Mouse (Mus musculus) cerebellum, postnatal 14 days (tissue): ENCODE data around the gene Tmem221.
A peak's percentile ranks its signal among the peaks of the same experiment; 100 is the strongest.

ENCODE experiments used
- DNase-seq, 2 experiments: peaks; one replicate each; pipeline ENCODE4 v3.0.0; 2021; ENCODE audit warnings: mixed read lengths in 2 of 2

Tmem221 gene

DNA sequence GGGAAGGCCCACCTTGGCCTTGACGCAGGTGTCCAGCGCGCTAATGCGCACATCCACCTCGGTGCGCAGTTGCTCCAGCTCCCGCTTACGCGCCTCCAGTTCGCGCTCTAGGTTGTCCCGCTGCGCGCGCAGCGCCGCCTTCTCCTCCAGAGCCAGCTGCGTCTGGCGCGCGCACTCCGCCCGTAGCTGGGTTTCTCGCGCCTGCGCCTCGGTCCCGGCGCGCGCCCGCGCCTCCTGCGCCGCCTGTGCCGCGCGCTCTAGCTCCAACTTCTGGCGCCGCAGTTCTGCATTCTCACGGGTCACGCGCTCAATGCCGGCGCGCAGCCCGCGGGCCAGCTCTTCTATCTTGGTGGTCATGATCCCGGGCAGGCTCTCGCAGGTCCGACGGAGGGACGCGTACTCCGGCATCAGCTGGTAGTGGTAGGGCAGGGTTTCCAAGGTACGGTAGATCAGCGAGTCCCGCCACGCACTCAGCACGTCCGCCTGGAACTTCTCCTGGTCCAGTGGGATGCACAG lies 51.0 kb downstream of the Tmem221 start:
- DNase-seq: peak; percentile 77

- peak; percentile 69 to 74 for DNase-seq
Measured at GRCm38 (mm10) chr8:71505979-71506378, 52.7 kb downstream of the Tmem221 start.

DNA sequence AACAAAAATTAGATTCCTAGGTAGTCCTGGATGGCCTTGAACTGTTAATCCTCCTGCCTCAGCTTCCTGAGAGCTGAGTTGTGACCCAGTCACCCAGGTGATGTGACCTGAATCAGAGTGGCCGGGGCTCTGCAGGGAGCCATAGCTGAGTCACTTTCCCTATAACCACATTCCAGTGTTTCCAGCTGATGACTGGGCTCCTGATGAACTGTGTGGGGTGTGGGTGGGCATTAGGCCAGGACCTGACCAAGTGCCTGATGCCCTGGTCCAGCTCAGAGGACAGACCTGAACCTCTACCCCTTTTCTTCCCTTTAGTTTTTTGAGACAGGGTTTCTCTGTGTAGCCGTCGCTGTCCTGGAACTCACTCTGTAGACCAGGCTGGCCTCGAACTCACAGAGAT lies 53.3 kb downstream of the Tmem221 start:
- DNase-seq: no peak

- DNase-seq: no peak
Measured at GRCm38 (mm10) chr8:71504349-71504748, 54.3 kb downstream of the Tmem221 start.
